ENCODE assay signal across 25 mouse cellular contexts in genomic region chr2:26777016-26777415, GRCm38 (mm10).
"Had no signal": no experiment of that assay in that cellular context is flagged by ENCODE, and none has a peak within 500 bp of the region (broad histone marks: within the 10 kb centered on the region; RNA-seq: fewer than 3 reads in every experiment).

No protein-coding gene starts in this region.

- H3K4me3 ChIP-seq: embryonic facial prominence, embryonic 10.5 days; embryonic facial prominence, embryonic 12.5 days; embryonic facial prominence, embryonic 13.5 days; embryonic facial prominence, embryonic 15.5 days; erythroblast, embryonic 14.5 days; forebrain, embryonic 10.5 days; forebrain, embryonic 12.5 days; forebrain, embryonic 13.5 days; forebrain, embryonic 15.5 days; gastrocnemius, adult 2 months had no signal

- H3K27ac ChIP-seq: embryonic facial prominence, embryonic 10.5 days; embryonic facial prominence, embryonic 12.5 days; embryonic facial prominence, embryonic 13.5 days; embryonic facial prominence, embryonic 15.5 days; forebrain, embryonic 10.5 days; forebrain, embryonic 12.5 days; forebrain, embryonic 13.5 days; forebrain, embryonic 15.5 days; gastrocnemius, adult 2 months had no signal

- H3K9me3 ChIP-seq: embryonic facial prominence, embryonic 10.5 days; embryonic facial prominence, embryonic 12.5 days; embryonic facial prominence, embryonic 13.5 days; embryonic facial prominence, embryonic 15.5 days; forebrain, embryonic 10.5 days; forebrain, embryonic 12.5 days; forebrain, embryonic 13.5 days; forebrain, embryonic 15.5 days had no signal

- H3K27me3 ChIP-seq: embryonic facial prominence, embryonic 12.5 days; embryonic facial prominence, embryonic 13.5 days; embryonic facial prominence, embryonic 15.5 days; forebrain, embryonic 12.5 days; forebrain, embryonic 13.5 days; forebrain, embryonic 15.5 days had no signal

- DNase-seq: cerebellum, adult 2 months; cerebellum, adult 8-10 months; cerebellum, adult 9-10 months; cerebellum, adult 9-11 months; cerebellum, postnatal 10 days; cerebellum, postnatal 14 days; cerebellum, postnatal 25 days; cerebellum, postnatal 36 days; embryo, embryonic 11 days; forebrain, postnatal 0 days; gastrocnemius, adult 2 months; gastrocnemius, postnatal 10 days; gastrocnemius, postnatal 14 days; gastrocnemius, postnatal 25 days; gastrocnemius, postnatal 36 days; heart, adult 18-20 months had no signal

- H3K36me3 ChIP-seq: embryonic facial prominence, embryonic 10.5 days; embryonic facial prominence, embryonic 12.5 days; embryonic facial prominence, embryonic 13.5 days; embryonic facial prominence, embryonic 15.5 days; forebrain, embryonic 10.5 days; forebrain, embryonic 12.5 days; forebrain, embryonic 15.5 days had no signal

- H3K9ac ChIP-seq: embryonic facial prominence, embryonic 12.5 days; embryonic facial prominence, embryonic 13.5 days; embryonic facial prominence, embryonic 15.5 days; forebrain, embryonic 12.5 days; forebrain, embryonic 13.5 days; forebrain, embryonic 15.5 days; forebrain, postnatal 0 days had no signal

- H3K4me1 ChIP-seq: embryonic facial prominence, embryonic 10.5 days; embryonic facial prominence, embryonic 12.5 days; embryonic facial prominence, embryonic 13.5 days; embryonic facial prominence, embryonic 15.5 days; forebrain, embryonic 10.5 days; forebrain, embryonic 12.5 days; forebrain, embryonic 13.5 days; forebrain, embryonic 15.5 days had no signal
